Mouse (Mus musculus): ENCODE data around the gene Vmn1r45. TPM values are rescaled to one million over a fixed set of nuclear protein-coding genes. Genes with fewer than 3 reads are reported as not detected.
"Not testable (repeated sequence)": the region's sequence is repeated elsewhere in the genome, so short reads cannot be mapped to it uniquely, and the experiment has no call there.

The Vmn1r45 gene
- not detected in 2 replicates for polyA plus RNA-seq (2014; fragmentation: Nextera tagmentation; extraction: Ambion mirVana)

DNA sequence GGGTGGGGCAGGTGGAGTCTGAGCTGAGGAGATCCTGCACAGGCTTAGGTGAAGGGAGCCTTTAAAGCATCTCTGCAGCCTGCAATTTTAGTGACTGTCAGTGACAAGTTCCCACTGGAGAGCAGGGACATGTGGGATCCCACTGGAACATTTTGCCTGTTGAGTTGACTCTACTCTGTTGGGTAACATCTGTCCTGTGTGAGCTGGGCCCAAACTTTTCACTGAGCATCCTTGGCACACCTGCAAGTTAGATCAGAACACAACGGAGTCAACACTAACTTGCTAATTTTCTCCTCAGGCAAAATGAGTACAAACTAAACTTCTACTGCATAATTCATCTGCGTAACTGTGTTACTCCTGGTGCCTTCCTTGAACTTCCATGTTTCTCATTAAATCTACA lies at the start of gene Vmn1r45:
Gene Vmn1r45 (minus strand): TSS at position 101 of the 400 bp plus-strand sequence.
- not testable (repeated sequence) for H3K9ac ChIP-seq (ENCODE audit: low read depth, low read length); H3K27ac ChIP-seq (ENCODE audit: low read depth, low read length); H3K4me2 ChIP-seq; H3K4me1 ChIP-seq (replicated peaks; ENCODE audit: control insufficient read depth, insufficient read depth, low read length); H3K27me3 ChIP-seq (replicated peaks; ENCODE audit: control insufficient read depth, insufficient read depth, low read length); ATAC-seq (replicated peaks; ENCODE audit: low FRiP score); H3K9me3 ChIP-seq (ENCODE audit: control insufficient read depth, low read length); DNase-seq (ENCODE audit: low spot score); H3K4me3 ChIP-seq (ENCODE audit: low read depth, low read length); H3K36me3 ChIP-seq (ENCODE audit: control insufficient read depth, insufficient read depth, low read length)
- 72% methylated on average over 2 of the region's 2 CpGs for WGBS

- Histone ChIP-seq H3K9ac (ENCODE audit: low read depth, low read length) (no peak overlapping the region), H3K4me2 (no peak overlapping the region), H3K4me1 (replicated peaks; ENCODE audit: control insufficient read depth, insufficient read depth, low read length) (no peaks in the 10 kb centered on the region), H3K9me3 (ENCODE audit: control insufficient read depth, low read length) (peaks cover under 1% of the 10 kb centered on the region), H3K36me3 (ENCODE audit: control insufficient read depth, insufficient read depth, low read length) (no peaks in the 10 kb centered on the region), H3K4me3 (ENCODE audit: low read depth, low read length) (no peak overlapping the region), H3K27ac (ENCODE audit: low read depth, low read length) (no peak overlapping the region), H3K27me3 (replicated peaks; ENCODE audit: control insufficient read depth, insufficient read depth, low read length) (no peaks in the 10 kb centered on the region)
- WGBS: 25% methylated on average over 1 of the region's 1 CpGs
- ATAC-seq (replicated peaks; ENCODE audit: low FRiP score) (no peak), DNase-seq (ENCODE audit: low spot score) (no peak)
Observed at GRCm38 (mm10) chr6:89985989-89986388, 45.6 kb upstream of the Vmn1r45 start.

GRCm38 (mm10) chr6:89969013-89969412 lies 28.6 kb upstream of the Vmn1r45 start, which contains the start of gene Vmn1r46:
Gene Vmn1r46, plus strand, starts transcription at chr6:89969313.
- no peak within 1 kb of the TSS for H3K9ac ChIP-seq (ENCODE audit: low read depth, low read length)
- no peak within 1 kb of the TSS for H3K27ac ChIP-seq (ENCODE audit: low read depth, low read length)
- no peaks in the 10 kb centered on the region for H3K4me1 ChIP-seq (replicated peaks; ENCODE audit: control insufficient read depth, insufficient read depth, low read length)
- DNase-seq (ENCODE audit: low spot score) (no peak), ATAC-seq (replicated peaks; ENCODE audit: low FRiP score) (no peak)
- no peaks in the 10 kb centered on the region for H3K36me3 ChIP-seq (ENCODE audit: control insufficient read depth, insufficient read depth, low read length)
- WGBS: 55% methylated on average over 2 of the region's 2 CpGs
- peaks cover 4% of the 10 kb centered on the region; the same call in 1 of the 2 replicates for H3K9me3 ChIP-seq (ENCODE audit: control insufficient read depth, low read length)
- H3K4me2 ChIP-seq: no peak within 1 kb of the TSS
- no peaks in the 10 kb centered on the region for H3K27me3 ChIP-seq (replicated peaks; ENCODE audit: control insufficient read depth, insufficient read depth, low read length)
- H3K4me3 ChIP-seq (ENCODE audit: low read depth, low read length): no peak within 1 kb of the TSS

GRCm38 (mm10) chr6:89966341-89966740 lies 25.9 kb upstream of the Vmn1r45 start:
- ATAC-seq (replicated peaks; ENCODE audit: low FRiP score) (no peak), DNase-seq (ENCODE audit: low spot score) (no peak)
- Histone ChIP-seq H3K36me3 (ENCODE audit: control insufficient read depth, insufficient read depth, low read length) (no peaks in the 10 kb centered on the region), H3K4me2 (no peak overlapping the region), H3K9me3 (ENCODE audit: control insufficient read depth, low read length) (no peaks in the 10 kb centered on the region; the same call in 1 of the 2 replicates), H3K27ac (ENCODE audit: low read depth, low read length) (no peak overlapping the region), H3K27me3 (replicated peaks; ENCODE audit: control insufficient read depth, insufficient read depth, low read length) (no peaks in the 10 kb centered on the region), H3K9ac (ENCODE audit: low read depth, low read length) (no peak overlapping the region), H3K4me1 (replicated peaks; ENCODE audit: control insufficient read depth, insufficient read depth, low read length) (no peaks in the 10 kb centered on the region), H3K4me3 (ENCODE audit: low read depth, low read length) (no peak overlapping the region)

DNA sequence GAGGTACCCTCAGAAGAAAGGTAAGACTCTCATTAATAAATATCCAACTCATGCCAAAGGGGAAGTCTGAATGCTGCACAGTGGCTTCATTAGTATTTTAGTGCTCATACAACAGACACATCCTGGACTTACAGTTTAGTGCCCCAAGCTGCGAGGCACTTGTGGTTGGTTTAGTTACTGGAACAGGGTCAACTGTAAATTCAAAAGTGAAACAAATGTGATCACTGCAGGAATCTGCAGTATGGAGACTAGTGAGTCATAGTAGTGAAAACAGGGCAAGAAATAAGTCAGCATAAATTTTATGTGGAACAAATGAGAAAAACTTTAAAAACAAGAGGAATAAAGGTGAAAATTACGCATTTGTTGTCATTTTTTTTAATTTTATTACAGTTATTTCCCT lies 13.2 kb upstream of the Vmn1r45 start:
- H3K4me3 ChIP-seq (ENCODE audit: low read depth, low read length): no peak overlapping the region
- H3K9ac ChIP-seq (ENCODE audit: low read depth, low read length): no peak overlapping the region
- H3K4me1 ChIP-seq (replicated peaks; ENCODE audit: control insufficient read depth, insufficient read depth, low read length): no peaks in the 10 kb centered on the region
- DNase-seq (ENCODE audit: low spot score): no peak
- peaks cover 2% of the 10 kb centered on the region for H3K9me3 ChIP-seq (ENCODE audit: control insufficient read depth, low read length)
- ATAC-seq (replicated peaks; ENCODE audit: low FRiP score): no peak
- WGBS: 73% methylated on average over 2 of the region's 2 CpGs
- no peaks in the 10 kb centered on the region for H3K27me3 ChIP-seq (replicated peaks; ENCODE audit: control insufficient read depth, insufficient read depth, low read length)
- no peak overlapping the region for H3K27ac ChIP-seq (ENCODE audit: low read depth, low read length)
- no peaks in the 10 kb centered on the region for H3K36me3 ChIP-seq (ENCODE audit: control insufficient read depth, insufficient read depth, low read length)
- H3K4me2 ChIP-seq: no peak overlapping the region

GRCm38 (mm10) chr6:89940926-89941325 lies 528 bp upstream of the Vmn1r45 start:
- WGBS: 72% methylated on average over 2 of the region's 2 CpGs
- H3K4me2 ChIP-seq: no peak overlapping the region
- ATAC-seq (replicated peaks; ENCODE audit: low FRiP score): no peak

DNA sequence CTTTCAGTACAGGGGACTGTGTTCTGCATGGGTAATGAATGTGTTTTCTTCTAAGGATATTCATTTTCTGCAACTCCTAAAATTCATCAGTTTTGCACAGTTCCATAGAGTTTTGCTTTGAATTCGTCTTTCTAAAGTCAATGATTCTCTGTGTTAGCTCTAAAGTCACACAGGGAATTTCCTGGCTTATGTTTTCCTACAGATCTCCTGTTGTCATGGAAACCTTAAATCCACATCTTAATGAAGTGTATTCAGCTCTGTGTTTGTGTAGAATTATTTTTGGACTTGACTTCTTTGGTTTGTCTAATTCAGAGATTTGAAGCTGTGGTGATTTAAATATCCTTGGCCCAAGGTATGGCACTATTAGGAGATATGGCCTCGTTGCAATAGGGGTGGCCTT lies 56.6 kb downstream of the Vmn1r45 start:
- ATAC-seq (replicated peaks; ENCODE audit: low FRiP score) (no peak), DNase-seq (ENCODE audit: low spot score) (no peak)
- Histone ChIP-seq H3K4me2 (no peak overlapping the region), H3K36me3 (ENCODE audit: control insufficient read depth, insufficient read depth, low read length) (no peaks in the 10 kb centered on the region), H3K4me3 (ENCODE audit: low read depth, low read length) (no peak overlapping the region), H3K9ac (ENCODE audit: low read depth, low read length) (no peak overlapping the region), H3K27ac (ENCODE audit: low read depth, low read length) (no peak overlapping the region), H3K9me3 (ENCODE audit: control insufficient read depth, low read length) (no peaks in the 10 kb centered on the region), H3K4me1 (replicated peaks; ENCODE audit: control insufficient read depth, insufficient read depth, low read length) (no peaks in the 10 kb centered on the region), H3K27me3 (replicated peaks; ENCODE audit: control insufficient read depth, insufficient read depth, low read length) (no peaks in the 10 kb centered on the region)
- 43% methylated on average over 2 of the region's 2 CpGs for WGBS

More at GRCm38 (mm10) chr6:89940926-89941325, 528 bp upstream of the Vmn1r45 start:
- Histone ChIP-seq H3K9ac (ENCODE audit: low read depth, low read length) (no peak overlapping the region), H3K4me1 (replicated peaks; ENCODE audit: control insufficient read depth, insufficient read depth, low read length) (no peaks in the 10 kb centered on the region), H3K9me3 (ENCODE audit: control insufficient read depth, low read length) (no peaks in the 10 kb centered on the region), H3K36me3 (ENCODE audit: control insufficient read depth, insufficient read depth, low read length) (no peaks in the 10 kb centered on the region), H3K27ac (ENCODE audit: low read depth, low read length) (no peak overlapping the region), H3K27me3 (replicated peaks; ENCODE audit: control insufficient read depth, insufficient read depth, low read length) (no peaks in the 10 kb centered on the region), H3K4me3 (ENCODE audit: low read depth, low read length) (no peak overlapping the region)
- no peak for DNase-seq (ENCODE audit: low spot score)

- Histone ChIP-seq H3K27ac (ENCODE audit: low read depth, low read length) (no peak within 1 kb of the TSS), H3K4me1 (replicated peaks; ENCODE audit: control insufficient read depth, insufficient read depth, low read length) (no peaks in the 10 kb centered on the region), H3K4me2 (no peak within 1 kb of the TSS), H3K36me3 (ENCODE audit: control insufficient read depth, insufficient read depth, low read length) (no peaks in the 10 kb centered on the region), H3K9me3 (ENCODE audit: control insufficient read depth, low read length) (no peaks in the 10 kb centered on the region), H3K27me3 (replicated peaks; ENCODE audit: control insufficient read depth, insufficient read depth, low read length) (no peaks in the 10 kb centered on the region), H3K4me3 (ENCODE audit: low read depth, low read length) (no peak within 1 kb of the TSS), H3K9ac (ENCODE audit: low read depth, low read length) (no peak within 1 kb of the TSS)
- ATAC-seq (replicated peaks; ENCODE audit: low FRiP score) (no peak), DNase-seq (ENCODE audit: low spot score) (no peak)
- 90% methylated on average over 1 of the region's 1 CpGs for WGBS
Observed at GRCm38 (mm10) chr6:89883360-89883759, 57.0 kb downstream of the Vmn1r45 start, which contains the start of gene Vmn1r44. Gene Vmn1r44, plus strand, starts transcription at chr6:89883660.
